Mouse (Mus musculus): ENCODE results near the gene H2afz. TPM values are rescaled to one million over a fixed set of nuclear protein-coding genes. Genes with fewer than 3 reads are reported as not detected.
"Not testable (repeated sequence)": the region's sequence is repeated elsewhere in the genome, so short reads cannot be mapped to it uniquely, and the experiment has no call there.

The H2afz gene
- total and polyA plus RNA-seq, 3 experiments, result 4,006 to 4,409 (median 4,299) TPM

DNA sequence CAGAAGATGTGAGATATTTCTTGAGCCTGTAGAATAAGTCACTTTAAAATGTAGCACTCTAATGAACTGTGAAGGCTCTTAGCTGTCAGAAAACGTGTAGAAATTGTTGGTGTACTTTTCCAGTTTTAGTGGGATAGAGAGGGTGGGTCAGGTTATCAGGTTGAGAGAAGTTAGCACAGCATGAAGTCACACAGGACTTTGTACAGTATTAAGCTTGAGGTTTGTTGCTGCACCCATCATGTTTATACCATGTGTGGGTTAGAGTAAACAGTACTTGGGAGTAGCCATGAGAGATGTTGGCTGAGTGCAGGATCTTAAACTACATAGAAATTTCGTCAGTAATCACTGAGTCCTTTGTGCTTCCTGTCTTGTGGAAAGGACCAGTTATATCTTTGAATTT is 48.8 kb downstream of the H2afz start:
- Histone ChIP-seq H3K9me3 (replicated peaks; ENCODE audit: low read length) (peaks cover 2% of the 10 kb centered on the region), H3K27ac (ENCODE audit: insufficient read depth, low read depth) (no peak overlapping the region), H3K4me2 (ENCODE audit: insufficient read depth, low read depth, poor library complexity, severe bottlenecking) (no peak overlapping the region), H3K4me1 (ENCODE audit: control insufficient read depth in 1 of 2, insufficient read depth in 2 of 2) (peaks cover 4 to 9% of the 10 kb centered on the region in 2 experiments), H3K27me3 (replicated peaks) (no peaks in the 10 kb centered on the region), H3K79me2 (replicated peaks; ENCODE audit: control insufficient read depth, extremely low read depth, insufficient read depth, poor library complexity, severe bottlenecking) (peaks cover 4% of the 10 kb centered on the region), H3K36me3 (replicated peaks in 1 of 2; ENCODE audit: control insufficient read depth in 1 of 2, insufficient read depth in 1 of 2, low read length in 1 of 2) (peaks cover 3 to 22% of the 10 kb centered on the region in 2 experiments), H3K4me3 (replicated peaks in 1 of 3; ENCODE audit: low read depth in 2 of 3, low read length in 2 of 3, poor library complexity in 1 of 3) (no peak overlapping the region), H3K9ac (ENCODE audit: insufficient read depth, low read depth) (no peak overlapping the region)
- TF ChIP-seq MAFK (IDR thresholded peaks at IDR 0.05; ENCODE audit: insufficient replicate concordance, low read length) (no peak), MAZ (IDR thresholded peaks at IDR 0.05; ENCODE audit: low read depth, low read length) (no peak)
- in situ Hi-C loops (cut with MboI; ENCODE audit: low pct_ligation_motif_present, low pct_unique_long_range_greater_than_20kb, low sequenced_read_pairs) (no loop called here), dilution Hi-C loops (cut with MboI; ENCODE audit: extremely low pct_ligation_motif_present, extremely low pct_unique_long_range_greater_than_20kb, low sequenced_read_pairs) (no loop called here)
- no peak for DNase-seq (ENCODE audit: extremely low read depth)

DNA sequence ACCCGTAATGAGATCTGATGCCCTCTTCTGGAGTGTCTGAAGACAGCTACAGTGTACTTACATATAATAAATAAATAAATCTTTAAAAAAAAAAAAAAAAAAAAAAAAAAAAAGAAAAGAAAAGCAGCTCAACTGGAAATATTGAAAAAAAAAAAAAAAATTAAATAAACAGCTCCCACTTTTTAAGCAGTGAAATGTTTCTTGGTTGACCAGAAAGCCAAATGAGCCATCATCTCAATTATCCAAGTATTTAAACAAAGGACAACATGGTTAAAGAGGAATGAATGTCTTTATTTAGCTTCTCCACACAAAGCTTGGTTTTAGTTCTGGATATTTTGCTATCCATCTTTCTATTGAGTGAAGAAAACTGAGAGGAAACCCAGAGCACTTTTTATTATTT is 50.3 kb downstream of the H2afz start:
- DNase-seq (ENCODE audit: extremely low read depth); H3K27me3 ChIP-seq (replicated peaks); H3K9me3 ChIP-seq (replicated peaks; ENCODE audit: low read length); H3K9ac ChIP-seq (ENCODE audit: insufficient read depth, low read depth); dilution Hi-C loops (cut with MboI; ENCODE audit: extremely low pct_ligation_motif_present, extremely low pct_unique_long_range_greater_than_20kb, low sequenced_read_pairs); H3K4me2 ChIP-seq (ENCODE audit: insufficient read depth, low read depth, poor library complexity, severe bottlenecking); H3K27ac ChIP-seq (ENCODE audit: insufficient read depth, low read depth); H3K4me3 ChIP-seq (replicated peaks in 1 of 3; ENCODE audit: low read depth in 2 of 3, low read length in 2 of 3, poor library complexity in 1 of 3); in situ Hi-C loops (cut with MboI; ENCODE audit: low pct_ligation_motif_present, low pct_unique_long_range_greater_than_20kb, low sequenced_read_pairs): not testable (repeated sequence)
- H3K4me1 ChIP-seq (ENCODE audit: control insufficient read depth in 1 of 2, insufficient read depth in 2 of 2), result peaks cover 6 to 11% of the 10 kb centered on the region in 2 experiments
- peak in 1 of 2 experiments; percentile 13; a peak in 1 of 4 replicates for TF ChIP-seq CTCF (conservative IDR thresholded peaks at IDR 0.05 in 1 of 2, IDR thresholded peaks at IDR 0.05 in 1 of 2; ENCODE audit: low read depth in 2 of 2, low read length in 2 of 2)
- peak; percentile 69 for TF ChIP-seq ZNF384 (IDR thresholded peaks at IDR 0.05; ENCODE audit: low read depth, low read length)
- peaks cover 1 to 16% of the 10 kb centered on the region in 2 experiments for H3K36me3 ChIP-seq (replicated peaks in 1 of 2; ENCODE audit: control insufficient read depth in 1 of 2, insufficient read depth in 1 of 2, low read length in 1 of 2)
- peaks cover 16% of the 10 kb centered on the region for H3K79me2 ChIP-seq (replicated peaks; ENCODE audit: control insufficient read depth, extremely low read depth, insufficient read depth, poor library complexity, severe bottlenecking)

Other genes starting within 250 kb of the H2afz start
- 1.3 and 2.6 TPM in 2 replicates for gene Ddit4l, start 242.9 kb upstream of the H2afz start, total RNA-seq (2012; rRNA removed)
- gene Ddit4l, start 242.9 kb upstream of the H2afz start, total RNA-seq (2014; rRNA removed), result 2.2 and 2.8 TPM in 2 replicates
- gene Ddit4l, start 242.9 kb upstream of the H2afz start, polyA plus RNA-seq (2012; ENCODE audit: insufficient read length, low read depth), result 10.3 and 11.3 TPM in 2 replicates
- not detected in 2 replicates for gene Gm21962, start 193.0 kb upstream of the H2afz start, total RNA-seq (2012; rRNA removed)
- not detected in 2 replicates for gene Gm21962, start 193.0 kb upstream of the H2afz start, total RNA-seq (2014; rRNA removed)
- gene Gm21962, start 193.0 kb upstream of the H2afz start, polyA plus RNA-seq (2012; ENCODE audit: insufficient read length, low read depth), result not detected in 2 replicates
- gene Dnajb14, start 3.2 kb downstream of the H2afz start, total RNA-seq (2012; rRNA removed), result 6.0 and 7.0 TPM in 2 replicates
- gene Dnajb14, start 3.2 kb downstream of the H2afz start, total RNA-seq (2014; rRNA removed), result 2.8 and 2.9 TPM in 2 replicates
- gene Dnajb14, start 3.2 kb downstream of the H2afz start, polyA plus RNA-seq (2012; ENCODE audit: insufficient read length, low read depth), result 4.4 and 6.4 TPM in 2 replicates
- gene Lamtor3, start 54.0 kb downstream of the H2afz start, total RNA-seq (2012; rRNA removed), result 146 and 169 TPM in 2 replicates
- gene Lamtor3, start 54.0 kb downstream of the H2afz start, total RNA-seq (2014; rRNA removed), result 245 and 260 TPM in 2 replicates
- 147 and 155 TPM in 2 replicates for gene Lamtor3, start 54.0 kb downstream of the H2afz start, polyA plus RNA-seq (2012; ENCODE audit: insufficient read length, low read depth)
- 55.5 and 63.6 TPM in 2 replicates for gene Dapp1, start 117.1 kb downstream of the H2afz start, total RNA-seq (2012; rRNA removed)
- gene Dapp1, start 117.1 kb downstream of the H2afz start, total RNA-seq (2014; rRNA removed), result 53.5 and 66.4 TPM in 2 replicates
- 62.8 and 81.7 TPM in 2 replicates for gene Dapp1, start 117.1 kb downstream of the H2afz start, polyA plus RNA-seq (2012; ENCODE audit: insufficient read length, low read depth)
- 1.3 and 2.0 TPM in 2 replicates for gene 1110002E22Rik, start 200.6 kb downstream of the H2afz start, total RNA-seq (2012; rRNA removed)
- gene 1110002E22Rik, start 200.6 kb downstream of the H2afz start, total RNA-seq (2014; rRNA removed), result 0.43 and 0.66 TPM in 2 replicates
- 2.3 and 2.6 TPM in 2 replicates for gene 1110002E22Rik, start 200.6 kb downstream of the H2afz start, polyA plus RNA-seq (2012; ENCODE audit: insufficient read length, low read depth)
- 0.13 TPM in 1 of 2 replicates, not detected in the other for gene Gm5105, start 202.9 kb downstream of the H2afz start, total RNA-seq (2012; rRNA removed)
- not detected in 2 replicates for gene Gm5105, start 202.9 kb downstream of the H2afz start, total RNA-seq (2014; rRNA removed)
- gene Gm5105, start 202.9 kb downstream of the H2afz start, polyA plus RNA-seq (2012; ENCODE audit: insufficient read length, low read depth), result not detected in 2 replicates